Mouse (Mus musculus) frontal cortex, postnatal 25 days (tissue): ENCODE measurements around the gene Tshz2.

Source experiments
- DNase-seq, 2 experiments: peaks; one replicate each; pipeline ENCODE4 v3.0.0; 2022; ENCODE audit warnings: low spot score in 2 of 2

Gene Tshz2

DNA sequence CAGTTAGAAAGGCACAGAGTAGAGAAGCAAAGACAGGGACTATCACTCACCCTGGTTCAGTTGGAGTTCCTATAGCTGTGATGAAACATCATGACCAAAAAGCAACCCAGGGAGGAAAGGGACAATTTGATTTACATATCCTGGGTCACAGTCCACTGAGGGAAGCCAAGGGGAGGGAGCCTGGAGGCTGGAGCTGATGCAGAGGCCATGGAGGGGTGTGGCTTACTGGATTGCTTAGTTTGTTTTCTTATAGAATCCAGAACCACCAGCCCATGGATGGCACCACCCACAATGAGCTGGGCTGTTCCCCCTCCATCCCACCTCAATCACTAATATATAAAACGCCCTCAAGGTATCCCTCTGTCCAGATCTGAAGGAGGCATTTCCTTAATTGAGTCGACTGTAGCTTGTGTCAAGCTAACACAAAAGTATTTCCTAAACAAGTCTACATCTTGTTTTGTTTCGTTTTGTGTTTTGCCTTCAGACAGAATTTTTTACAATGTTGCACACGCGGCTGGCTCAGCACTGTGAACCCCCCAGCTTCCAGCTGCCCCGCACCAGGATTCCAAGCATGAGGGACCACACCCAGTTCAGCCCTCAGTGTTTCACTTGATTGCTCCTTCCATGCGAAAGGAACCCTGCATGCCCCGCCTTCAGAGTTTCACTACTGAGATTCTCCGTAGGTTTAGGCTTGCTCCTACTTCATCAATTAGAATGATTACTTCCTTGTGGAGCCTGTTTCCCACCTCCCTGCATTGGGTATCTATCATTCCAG lies 413.7 kb downstream of the Tshz2 start:
- no peak for DNase-seq

DNA sequence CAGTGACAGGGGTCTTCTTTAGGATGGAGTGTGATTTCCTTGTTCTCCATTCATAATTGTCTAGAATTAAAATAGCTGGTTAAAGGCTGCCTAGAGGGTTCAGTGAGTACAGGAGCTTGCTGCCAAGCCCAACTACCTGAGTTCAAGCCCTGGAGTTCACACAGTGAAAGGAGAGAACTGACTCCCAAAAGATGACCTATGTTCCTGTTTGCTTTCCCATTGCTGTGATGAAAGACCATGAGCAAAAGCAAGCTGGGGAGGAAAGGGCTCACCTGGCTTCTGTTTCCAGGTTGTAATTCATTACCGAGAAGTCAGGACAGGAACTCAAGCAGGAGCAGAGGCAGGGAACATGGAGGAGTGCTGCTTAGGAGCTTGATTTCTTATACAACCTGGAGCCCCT lies 416.0 kb downstream of the Tshz2 start:
- DNase-seq, result no peak

- no peak for DNase-seq
Measured at GRCm38 (mm10) chr2:170050651-170051050, 417.8 kb downstream of the Tshz2 start.

DNA sequence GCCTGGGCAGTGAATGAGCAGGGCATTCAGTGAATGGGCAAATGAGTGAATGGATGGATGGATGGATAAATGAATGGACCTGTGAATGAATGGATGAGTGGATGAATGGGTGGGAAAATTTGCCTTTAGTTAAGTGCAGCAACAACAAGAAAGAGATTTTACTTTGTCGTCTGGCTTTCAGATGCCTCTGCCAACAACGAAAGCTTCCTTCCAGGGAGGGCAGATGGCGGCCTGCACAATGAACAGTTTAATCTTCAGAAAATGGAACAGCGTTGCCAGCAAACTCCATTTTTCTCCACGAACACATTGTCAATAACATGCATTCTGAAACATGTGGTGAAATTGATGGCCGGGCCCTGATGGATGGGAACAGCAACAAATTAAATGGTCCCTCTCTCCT lies 418.6 kb downstream of the Tshz2 start:
- no peak for DNase-seq

- DNase-seq, result no peak
Measured at GRCm38 (mm10) chr2:170054943-170055342, 422.1 kb downstream of the Tshz2 start.

GRCm38 (mm10) chr2:170055413-170055812 lies 422.6 kb downstream of the Tshz2 start:
- peak in 1 of 2 experiments; percentile 12 for DNase-seq

GRCm38 (mm10) chr2:170058774-170059173 lies 426.0 kb downstream of the Tshz2 start:
- no peak for DNase-seq

GRCm38 (mm10) chr2:170060066-170060465 lies 427.3 kb downstream of the Tshz2 start:
- no peak for DNase-seq

DNA sequence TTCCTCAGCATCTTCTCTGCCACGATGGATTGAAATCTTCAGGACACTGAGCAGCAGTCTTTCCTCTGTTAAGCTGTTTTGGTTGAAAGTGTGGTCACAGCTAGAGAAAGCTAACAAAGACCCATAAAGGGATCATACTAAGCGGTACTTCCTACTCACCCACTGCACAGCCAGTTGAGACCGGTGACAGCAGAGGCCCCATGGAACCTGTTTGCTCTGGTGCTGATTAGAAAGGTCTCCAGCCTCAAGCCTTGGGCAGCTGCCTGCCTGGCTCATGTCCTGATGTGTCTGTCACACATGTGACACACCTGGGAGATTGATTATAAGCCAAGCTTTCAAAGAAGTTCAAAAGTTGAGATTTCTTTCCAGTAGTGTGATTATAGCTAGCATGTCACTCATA lies 429.6 kb downstream of the Tshz2 start:
- DNase-seq, result no peak

DNA sequence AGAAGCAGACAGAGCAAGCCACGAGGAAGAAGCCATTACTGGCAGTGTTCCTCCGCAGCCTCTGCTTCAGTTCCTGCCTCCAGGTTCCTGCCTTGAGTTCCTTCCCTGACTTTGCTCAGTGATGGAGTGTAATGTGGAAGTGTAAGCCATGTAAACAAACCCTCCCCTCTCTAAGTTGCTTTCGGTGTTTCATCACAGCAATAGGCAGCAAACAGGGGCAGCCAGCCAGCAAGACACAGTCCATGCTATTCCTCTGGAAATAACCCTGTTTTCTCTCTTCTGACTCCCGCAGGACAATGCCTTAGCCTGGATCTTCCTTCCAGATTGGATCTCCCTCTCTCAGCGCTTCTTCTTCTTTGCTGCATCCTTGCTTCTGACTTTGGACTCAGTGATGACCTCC lies 437.2 kb downstream of the Tshz2 start:
- no peak for DNase-seq

GRCm38 (mm10) chr2:170070641-170071241 lies 437.9 kb downstream of the Tshz2 start:
- no peak for DNase-seq

- DNase-seq, result no peak
Measured at GRCm38 (mm10) chr2:170076941-170077490, 444.2 kb downstream of the Tshz2 start.

DNA sequence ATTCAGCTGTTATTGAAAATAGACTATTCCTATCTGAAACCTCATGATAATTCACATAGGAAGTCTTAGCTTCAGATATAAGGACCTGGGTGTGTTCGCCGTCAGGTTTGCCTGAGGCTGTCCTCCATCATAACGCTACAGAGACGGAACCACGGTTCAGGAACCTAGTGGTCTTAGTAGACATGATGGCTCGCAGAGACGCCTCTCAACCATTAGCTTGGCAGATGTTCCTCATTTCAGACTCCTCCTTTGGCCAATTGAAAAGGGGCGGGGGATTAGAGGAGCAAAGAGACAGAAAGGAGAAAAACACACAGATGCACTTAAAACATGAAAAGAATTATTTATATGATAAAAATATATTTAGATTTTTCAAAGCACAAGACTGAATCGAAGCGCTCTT lies 445.2 kb downstream of the Tshz2 start:
- DNase-seq, result no peak

DNA sequence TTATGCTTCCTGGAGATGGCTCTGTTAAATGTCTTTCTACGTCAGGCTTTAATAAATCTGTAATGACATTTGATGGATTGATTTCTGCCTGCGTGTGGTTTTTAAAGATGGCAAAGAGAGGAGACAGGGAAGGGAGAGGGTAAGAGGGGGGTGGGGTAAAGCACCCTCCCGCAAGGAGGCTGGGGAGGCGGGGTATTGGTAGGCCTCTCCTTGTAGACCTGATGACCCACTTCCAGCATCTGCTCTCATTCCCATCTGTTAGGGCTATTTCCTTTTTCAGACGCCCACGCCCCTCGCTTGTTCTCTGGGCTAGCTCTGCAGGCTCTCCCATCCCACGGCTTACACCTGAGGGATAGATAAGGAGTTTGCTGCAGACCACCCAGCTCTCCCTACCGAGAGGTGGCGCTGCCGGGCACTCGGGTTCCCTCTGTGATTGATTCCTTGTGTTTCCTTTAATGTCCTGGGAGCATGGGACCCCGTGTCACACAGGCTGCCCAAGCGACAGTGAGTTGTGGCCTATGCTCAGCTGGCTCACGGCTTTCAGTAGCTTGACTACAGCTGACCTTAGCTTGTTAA lies 445.7 kb downstream of the Tshz2 start:
- DNase-seq, result no peak

GRCm38 (mm10) chr2:170091563-170092443 lies 459.0 kb downstream of the Tshz2 start:
- DNase-seq, result no peak

DNA sequence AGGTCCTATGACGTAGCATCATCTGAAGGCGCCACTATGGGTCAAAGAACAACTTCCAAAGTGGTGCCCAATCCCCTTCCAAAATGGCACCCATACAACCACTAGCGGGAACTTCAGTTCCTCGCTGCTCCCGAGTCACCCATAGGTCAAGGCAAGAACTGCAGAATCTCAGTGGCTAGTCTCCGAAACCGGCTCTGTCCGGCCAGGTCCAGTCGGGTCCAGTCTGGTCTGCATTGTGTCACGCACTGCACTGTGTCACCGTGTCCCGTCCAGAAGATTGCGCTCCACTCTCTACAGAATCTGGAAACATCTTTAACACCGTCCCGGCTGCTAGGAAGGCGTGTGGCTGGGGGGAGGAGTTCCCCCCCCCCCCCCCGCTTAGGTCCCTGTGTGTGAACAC lies 461.4 kb downstream of the Tshz2 start:
- no peak for DNase-seq

DNA sequence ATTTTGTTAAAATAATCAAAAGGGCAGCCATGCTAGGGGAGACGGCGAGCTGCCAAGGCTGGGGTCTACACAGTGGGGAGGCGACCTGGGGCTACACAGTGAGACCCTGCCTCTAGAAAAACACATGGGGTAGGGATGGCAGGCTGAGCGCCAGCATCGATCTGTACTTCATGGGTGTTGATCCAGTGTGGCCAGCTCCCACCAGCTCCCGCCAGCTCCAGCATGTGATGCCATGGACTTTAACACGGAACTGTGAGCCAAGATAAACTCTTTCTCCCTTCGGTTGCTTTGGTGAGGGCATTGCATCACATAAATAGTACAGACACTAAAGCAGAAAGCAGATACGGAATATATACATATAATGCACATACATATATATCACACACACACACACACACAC lies 462.1 kb downstream of the Tshz2 start:
- no peak for DNase-seq

DNA sequence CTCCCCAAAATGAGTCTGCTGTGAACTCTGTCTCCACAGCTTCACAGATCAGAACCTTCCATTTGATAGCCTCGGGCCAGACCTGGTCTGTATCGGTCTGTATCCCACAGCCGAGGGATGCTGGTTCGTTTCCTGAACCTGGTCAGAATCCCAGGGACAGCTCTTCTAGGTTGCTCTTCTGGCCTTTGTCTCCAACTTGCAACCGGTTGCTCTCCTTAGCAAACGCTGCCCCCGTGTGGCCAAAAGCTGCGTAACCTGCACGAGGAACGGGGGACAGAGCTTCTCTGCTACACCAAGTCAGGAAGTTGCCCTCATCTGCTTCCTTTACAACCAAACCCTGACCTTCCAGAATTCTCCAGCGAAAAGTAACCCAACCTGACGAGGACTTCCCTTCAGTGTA lies 468.3 kb downstream of the Tshz2 start:
- DNase-seq, result peak; percentile 90 to 91

- no peak for DNase-seq
Measured at GRCm38 (mm10) chr2:170101932-170102331, 469.1 kb downstream of the Tshz2 start.

DNA sequence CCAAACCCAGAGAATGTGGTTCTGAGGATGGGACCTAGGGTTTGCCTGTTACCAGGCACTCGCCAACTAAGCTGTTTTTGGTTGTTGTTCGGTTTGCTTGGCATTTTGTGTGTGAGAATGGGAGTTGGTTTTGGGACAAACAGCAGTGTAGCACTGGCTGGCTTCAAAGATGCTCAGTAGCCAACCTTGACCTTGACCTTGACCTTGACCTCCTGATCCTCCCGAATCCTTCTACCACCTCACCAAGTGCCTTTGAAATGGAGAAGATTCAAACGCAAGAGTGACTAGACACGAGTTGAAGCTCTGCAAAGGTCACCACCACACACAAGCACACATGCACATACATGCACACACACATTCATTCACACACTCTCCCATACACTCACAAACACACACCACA lies 470.5 kb downstream of the Tshz2 start:
- DNase-seq, result no peak

DNA sequence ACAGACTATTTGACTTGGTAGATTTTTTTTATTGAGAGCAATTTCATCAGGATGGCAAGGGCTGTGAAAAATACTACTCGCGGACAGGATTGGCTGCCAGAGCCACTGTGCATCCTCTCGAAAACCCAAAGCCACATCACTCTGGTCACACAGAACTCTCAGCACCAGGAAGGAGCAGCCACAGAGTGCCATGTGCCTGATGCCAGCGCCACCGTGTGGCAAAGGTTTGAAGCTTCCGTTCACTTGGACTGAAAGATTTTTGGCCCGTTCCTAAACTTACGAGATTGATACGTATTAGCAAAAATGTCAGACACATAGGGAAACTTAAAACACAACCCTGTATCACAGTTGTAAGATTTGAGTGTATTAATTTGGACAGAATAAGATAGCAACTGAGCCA lies 471.0 kb downstream of the Tshz2 start:
- DNase-seq, result peak; percentile 22 to 36

GRCm38 (mm10) chr2:170104396-170104795 lies 471.6 kb downstream of the Tshz2 start:
- DNase-seq, result no peak
